Mouse (Mus musculus): ENCODE measurements around the gene Mtfr2. TPM values are rescaled to one million over a fixed set of nuclear protein-coding genes. Genes with fewer than 3 reads are reported as not detected.

The Mtfr2 gene
- total RNA-seq (2015; ENCODE audit: low replicate concordance) (42.3 and 46.5 TPM in 2 replicates), total RNA-seq (2017; ENCODE audit: low replicate concordance) (16.0 and 24.5 TPM in 2 replicates)

DNA sequence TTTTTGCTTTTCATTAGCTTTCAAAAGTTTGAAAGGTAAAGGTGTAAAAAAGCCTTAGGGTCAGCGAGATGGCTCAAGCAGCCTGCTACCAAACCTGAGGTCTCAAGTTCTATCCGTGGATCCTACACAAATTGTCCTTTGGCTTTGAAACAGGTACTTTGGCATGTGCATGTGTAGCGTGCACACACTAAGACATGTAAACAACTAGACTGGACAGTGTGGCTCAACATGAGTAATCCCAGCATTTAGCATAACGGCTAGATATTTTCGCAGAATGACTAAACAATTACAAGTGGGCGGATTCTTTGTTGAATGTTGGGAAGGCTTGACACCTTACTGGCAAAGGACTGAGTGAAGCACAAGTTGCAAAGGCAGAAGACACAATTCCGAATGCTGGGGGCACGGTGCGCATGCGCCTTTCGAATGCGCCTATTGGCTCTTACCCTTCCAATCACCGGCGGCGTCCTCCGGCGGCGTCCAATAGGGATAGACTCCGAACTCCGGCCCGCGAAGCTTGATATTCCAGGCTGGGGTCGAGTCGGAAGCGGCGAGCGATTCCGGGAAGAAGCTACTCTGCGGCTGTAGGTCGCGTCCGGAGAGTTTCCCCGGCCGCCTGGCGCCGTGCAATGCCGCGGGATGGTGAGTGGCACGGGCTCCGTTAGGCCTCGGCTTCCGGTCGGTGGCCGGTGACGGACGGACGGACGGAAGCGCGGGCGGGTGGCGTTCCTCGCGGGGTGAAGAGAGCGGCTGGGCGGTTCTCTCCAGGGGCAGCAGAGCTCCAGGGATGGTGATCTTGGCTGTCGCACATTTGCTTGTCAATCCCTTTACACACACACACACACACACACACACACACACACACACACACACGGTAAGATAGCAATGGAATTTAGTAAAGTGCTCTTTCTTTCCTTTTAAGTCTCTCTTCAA is at the start of gene Mtfr2:
Mtfr2 (plus strand) TSS at position 486 of the 930 bp plus-strand sequence.
- ATAC-seq (replicated peaks; ENCODE audit: low FRiP score, poor library complexity, severe bottlenecking) = peak; percentile 96

DNA sequence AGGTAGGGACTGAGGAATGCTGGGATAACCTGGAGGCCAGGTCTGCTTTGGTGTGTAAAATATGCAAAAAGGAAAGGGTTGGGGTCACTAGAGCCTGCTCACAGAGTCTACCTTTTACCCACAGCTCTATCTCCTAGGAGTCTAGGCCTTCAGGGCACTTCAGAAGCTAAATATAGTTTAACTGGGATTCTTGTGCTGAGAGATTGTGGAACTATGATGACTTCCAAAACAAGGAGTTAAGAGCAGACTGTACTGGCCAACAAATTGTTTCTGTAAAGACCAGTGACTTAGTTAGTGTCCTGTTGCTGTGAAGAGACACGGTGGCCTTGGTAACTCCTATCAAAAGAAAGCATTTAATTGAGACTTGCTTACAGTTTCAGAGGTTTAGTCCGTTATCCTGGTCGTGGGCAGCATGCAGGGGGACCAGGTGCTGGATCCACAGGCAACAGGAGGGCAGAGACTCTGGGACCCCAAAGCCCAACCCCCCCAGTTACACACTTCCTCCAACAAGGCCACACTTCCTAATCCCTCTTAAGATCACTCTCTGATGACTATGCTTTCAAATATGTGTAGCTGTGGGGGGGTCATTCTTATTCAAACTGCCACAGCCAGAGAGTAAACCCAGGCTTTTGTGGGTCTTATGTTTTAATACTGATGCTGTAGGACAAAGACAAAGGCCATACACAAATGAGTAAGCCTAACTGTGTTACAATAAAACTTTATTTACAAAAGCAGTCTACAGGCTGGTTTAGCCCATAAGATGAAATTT is 49.2 kb upstream of the Mtfr2 start:
- no peak for ATAC-seq (replicated peaks; ENCODE audit: low FRiP score, poor library complexity, severe bottlenecking)

DNA sequence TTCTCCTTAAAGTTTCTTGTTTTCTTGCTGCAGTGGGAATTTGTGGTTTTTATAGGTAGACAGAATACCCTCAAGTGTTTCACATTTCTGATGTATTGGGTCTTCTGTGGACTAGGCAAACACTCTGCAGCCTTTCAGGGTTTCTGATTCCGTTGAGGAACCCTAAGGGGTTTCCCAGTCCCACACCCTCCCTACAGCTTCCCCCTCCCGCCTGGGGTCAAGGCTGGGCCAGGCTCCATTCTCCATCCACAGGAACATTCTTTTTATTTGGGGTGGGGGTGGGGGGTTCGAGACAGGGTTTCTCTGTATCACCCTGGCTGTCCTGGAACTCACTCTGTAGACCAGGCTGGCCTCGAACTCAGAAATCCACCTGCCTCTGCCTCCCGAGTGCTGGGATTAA is 48.5 kb upstream of the Mtfr2 start:
- ATAC-seq (replicated peaks; ENCODE audit: low FRiP score, poor library complexity, severe bottlenecking) = no peak

DNA sequence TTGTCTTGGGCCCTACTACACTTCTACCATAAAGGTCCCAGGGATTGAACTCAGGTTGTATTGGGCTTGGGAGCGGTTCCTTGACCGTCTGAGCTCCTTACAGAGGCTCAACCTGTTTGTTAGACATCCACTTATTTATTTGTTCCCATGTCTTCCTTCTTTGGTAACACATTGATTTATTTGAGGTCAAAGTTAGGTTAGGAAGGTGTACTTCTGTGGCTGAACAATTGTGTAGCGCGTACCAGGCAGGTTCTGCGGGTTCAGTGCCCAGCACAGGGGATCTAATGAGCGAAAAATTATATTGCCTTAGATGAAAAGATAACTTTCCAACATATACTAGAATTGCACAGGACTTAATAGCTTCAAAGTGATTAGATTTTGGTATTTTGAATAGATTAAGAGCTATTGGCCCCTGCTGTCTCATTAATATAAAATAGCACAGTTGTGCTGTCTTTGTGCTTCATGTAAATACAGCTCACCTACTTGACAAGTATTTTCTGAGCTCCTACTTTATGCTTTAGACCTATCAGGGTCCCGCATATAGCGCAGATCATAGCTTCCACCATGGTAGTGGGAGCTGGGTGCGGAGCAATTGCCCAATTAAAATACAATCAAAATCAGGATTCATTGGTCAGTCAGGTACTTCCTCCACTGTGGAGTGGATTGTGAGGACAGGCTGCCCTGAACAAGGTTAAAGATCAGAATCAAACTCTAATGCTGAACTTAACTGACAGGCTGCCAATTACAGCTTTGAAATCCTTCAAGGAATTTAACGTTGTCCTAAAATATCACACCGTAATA is 36.4 kb upstream of the Mtfr2 start:
- ATAC-seq (replicated peaks; ENCODE audit: low FRiP score, poor library complexity, severe bottlenecking) = no peak

DNA sequence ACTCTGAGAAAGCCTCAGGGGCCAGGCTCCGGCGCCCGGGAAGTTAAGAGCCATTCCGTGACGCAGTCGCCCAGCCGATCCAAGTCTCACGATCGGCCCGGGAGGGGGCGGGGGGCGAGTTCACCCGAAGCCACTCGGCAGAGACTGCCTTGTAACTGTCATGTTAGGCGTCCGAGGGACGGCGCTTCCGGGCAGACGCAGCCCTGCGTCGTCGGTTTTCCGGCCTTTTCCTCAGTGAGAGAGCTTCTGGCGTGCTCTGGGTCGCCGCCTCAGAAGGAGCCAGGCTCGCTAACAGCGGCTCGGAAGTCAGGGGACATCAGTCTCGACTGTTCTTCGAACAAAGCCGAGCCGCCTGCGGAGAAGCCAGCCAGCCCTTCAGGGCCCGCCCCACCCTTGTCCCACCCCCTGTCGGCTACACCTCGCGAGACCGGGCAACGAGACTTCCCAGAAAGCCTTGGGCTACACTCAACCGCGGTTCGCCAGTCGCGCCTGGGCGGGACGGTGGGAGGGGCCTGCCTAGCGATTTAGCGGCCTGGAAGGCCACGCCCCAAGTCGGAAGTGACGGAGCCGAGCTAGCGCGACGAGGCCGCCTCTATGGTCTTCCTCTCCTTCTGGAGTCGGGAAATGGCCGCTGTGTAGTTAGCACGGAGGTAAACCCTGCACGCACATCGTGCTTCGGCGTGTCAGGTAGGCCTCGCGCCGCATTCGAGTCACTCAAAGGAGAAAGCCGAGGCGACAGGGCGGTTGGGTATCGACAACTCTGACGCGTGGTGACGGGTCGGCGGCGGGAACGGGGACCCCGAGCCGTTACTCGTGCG is 35.4 kb upstream of the Mtfr2 start, which contains the start of gene Bclaf1:
Bclaf1 (plus strand) TSS at position 552 of the 818 bp plus-strand sequence.
- peak; percentile 89 for ATAC-seq (replicated peaks; ENCODE audit: low FRiP score, poor library complexity, severe bottlenecking)

DNA sequence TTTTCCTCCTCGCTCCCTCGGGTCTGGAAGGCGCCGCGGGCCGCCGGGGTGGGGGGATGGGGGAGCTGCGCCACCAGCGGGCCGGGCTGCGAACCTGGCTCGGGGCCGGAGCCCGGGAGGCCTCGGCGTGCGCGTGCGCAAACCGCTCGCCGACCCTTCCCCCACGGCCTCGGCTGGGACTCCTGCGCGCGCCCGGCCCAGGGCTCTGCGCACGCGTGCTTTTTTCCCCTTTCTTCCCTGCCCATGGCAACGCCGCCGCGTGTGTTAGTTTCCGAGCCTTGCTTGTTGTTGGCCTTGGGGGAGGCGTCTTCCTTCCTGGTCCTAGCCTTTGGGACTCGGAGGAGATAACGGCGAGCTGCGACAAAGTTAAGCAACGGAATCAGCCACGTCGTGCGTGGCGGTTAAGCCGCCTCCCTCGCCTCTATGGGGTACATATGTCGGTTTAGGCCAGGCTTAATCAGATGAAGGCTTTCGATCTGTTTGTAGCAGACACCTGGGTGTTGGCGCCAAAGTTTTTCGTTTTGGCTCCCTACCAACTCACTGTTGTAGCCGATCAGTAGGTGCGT is 34.8 kb upstream of the Mtfr2 start:
- peak; percentile 56 for ATAC-seq (replicated peaks; ENCODE audit: low FRiP score, poor library complexity, severe bottlenecking)

DNA sequence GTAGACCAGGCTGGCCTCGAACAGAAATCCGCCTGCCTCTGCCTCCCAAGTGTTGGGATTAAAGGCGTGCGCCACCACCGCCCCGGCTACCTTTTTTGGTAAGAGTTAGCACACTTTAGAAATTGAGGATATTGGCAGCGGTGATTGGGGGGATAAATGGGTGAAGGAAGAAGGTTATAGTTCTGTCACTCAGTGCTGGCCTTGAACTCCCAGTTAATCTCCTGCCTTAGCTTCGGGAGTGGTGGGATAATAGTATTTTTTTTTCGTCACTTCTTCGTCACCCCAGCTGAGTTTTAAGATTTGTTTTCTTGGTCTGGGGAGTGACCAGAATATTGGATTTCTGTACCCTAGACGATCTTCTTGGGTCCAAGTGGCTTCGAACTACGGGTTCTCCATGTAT is 34.1 kb upstream of the Mtfr2 start:
- ATAC-seq (replicated peaks; ENCODE audit: low FRiP score, poor library complexity, severe bottlenecking) = no peak

DNA sequence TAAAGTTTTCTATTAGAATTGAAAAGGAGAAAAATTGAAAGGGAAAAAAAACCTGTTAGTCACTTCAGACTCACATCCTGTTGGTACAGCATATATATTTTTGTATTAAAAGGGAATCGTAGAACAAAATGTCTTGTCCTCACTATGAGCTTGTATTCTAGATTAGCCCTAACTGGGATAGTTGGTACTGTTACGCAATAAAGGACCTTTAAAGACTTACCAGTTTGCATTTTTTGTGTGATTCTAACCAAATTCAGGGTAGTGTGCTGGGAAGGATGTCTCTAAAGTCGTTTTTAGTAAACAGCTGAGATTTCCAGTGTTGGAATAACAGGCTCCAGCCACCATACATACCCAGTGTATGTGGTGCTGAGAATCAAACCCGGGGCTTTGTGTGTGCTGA is 33.6 kb upstream of the Mtfr2 start:
- ATAC-seq (replicated peaks; ENCODE audit: low FRiP score, poor library complexity, severe bottlenecking) = no peak

DNA sequence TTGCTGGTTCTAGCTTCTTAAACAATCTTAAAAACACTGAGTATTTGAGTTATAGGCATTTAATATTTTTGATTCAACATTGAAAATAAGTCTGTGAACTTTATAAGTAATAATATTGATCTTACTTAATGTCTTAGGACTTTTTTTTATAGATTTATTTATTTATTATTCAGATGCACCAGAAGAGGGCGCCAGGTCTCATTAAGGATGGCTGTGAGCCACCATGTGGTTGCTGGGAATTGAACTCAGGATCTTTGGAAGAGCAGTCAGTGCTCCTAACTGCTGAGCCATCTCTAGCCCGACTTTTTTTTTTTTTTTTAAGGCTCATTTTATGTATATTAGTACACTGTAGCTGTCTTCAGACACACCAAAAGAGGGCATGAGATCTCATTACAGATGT is 32.8 kb upstream of the Mtfr2 start:
- no peak for ATAC-seq (replicated peaks; ENCODE audit: low FRiP score, poor library complexity, severe bottlenecking)

DNA sequence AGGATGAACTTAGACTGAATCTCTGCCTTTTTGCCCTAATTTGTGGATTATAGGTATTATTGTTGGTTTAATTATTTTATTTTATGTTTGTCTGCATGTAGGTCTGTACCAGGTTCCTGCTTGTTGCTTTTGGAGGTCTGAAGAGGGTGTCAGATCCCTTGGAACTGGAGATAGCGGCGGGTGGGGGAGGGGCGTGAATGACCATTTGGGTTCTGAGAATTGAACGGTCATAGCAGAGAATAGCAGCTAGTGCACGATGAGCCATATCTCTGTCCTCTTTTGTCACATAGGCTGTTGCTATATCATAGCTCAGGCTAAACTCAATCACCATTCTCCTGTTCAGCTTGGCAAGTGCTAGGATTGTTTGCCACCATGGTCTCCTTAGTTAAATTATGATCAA is 30.1 kb upstream of the Mtfr2 start:
- ATAC-seq (replicated peaks; ENCODE audit: low FRiP score, poor library complexity, severe bottlenecking) = no peak

DNA sequence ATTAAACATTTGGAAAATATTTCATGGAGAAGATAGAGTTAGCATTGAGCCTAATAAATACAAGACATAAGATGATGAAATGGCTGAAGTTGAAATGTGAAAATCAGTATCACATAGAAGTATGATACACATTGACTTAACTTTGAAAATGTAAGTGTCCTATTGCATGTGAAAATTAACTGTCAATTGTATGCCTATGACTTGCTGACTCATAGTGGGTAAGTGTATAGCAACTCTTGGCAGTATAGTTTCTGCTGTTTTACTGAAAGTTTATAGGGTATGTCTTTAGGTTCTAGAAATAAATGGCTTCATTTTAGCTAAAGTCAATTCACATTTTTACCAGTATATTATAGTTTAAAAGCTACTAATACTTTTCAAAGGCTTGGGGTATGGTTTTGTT is 21.3 kb upstream of the Mtfr2 start:
- no peak for ATAC-seq (replicated peaks; ENCODE audit: low FRiP score, poor library complexity, severe bottlenecking)

DNA sequence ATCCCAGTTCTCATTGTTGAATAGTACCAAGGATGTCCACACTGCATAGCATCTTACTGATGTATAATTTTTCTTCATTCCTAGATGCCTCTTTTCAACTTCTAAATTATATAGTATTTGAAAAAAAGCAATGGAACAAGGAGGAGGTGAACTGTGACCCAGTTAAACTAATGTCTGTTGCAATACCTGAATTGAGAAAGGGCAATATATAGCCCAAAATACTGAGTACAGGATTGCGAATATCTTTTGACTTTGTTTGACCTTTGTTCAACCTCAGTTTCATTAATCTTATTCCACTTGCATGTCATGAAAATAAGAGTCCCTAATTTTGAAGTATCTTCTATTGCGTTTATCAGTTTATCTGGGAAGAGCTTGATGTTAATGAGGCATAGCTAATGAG is 16.3 kb upstream of the Mtfr2 start:
- ATAC-seq (replicated peaks; ENCODE audit: low FRiP score, poor library complexity, severe bottlenecking) = no peak

DNA sequence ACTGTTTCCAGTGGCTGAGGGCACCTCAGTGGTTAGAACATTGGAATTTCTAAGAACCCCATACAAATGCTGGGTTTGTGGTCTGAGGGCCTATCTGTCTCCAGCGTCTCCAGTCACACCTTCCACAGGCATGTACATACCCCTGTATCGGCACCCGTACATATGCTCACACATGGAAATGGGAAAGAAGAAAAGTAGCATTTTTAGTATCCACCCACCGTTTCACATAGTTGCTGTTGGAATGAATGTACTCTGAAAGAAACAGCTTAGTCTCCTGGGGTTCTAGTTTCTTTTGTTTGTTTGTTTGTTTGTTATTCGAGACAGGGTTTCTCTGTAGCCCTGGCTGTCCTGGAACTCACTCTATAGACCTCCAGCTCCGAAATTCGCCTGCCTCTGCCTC is 9.7 kb upstream of the Mtfr2 start:
- ATAC-seq (replicated peaks; ENCODE audit: low FRiP score, poor library complexity, severe bottlenecking) = no peak

DNA sequence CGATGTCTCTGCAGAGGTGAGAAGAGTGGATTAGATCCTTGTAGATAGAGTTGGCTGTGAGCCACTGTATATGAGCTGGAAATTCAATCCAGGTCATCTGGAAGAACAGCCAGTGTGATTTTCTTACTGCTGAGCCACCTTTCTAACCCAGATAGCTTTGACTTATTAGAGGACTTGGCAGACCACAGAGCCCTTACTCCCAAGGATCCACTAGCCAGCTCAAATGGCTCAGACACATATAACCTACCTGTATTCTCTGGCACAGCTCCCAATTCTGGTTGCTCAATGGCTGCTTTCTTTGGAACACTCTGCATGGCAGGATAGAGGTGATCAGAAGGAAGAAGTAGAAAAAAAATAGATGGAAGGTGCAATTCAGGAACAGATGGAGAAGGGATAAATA is 1.8 kb upstream of the Mtfr2 start:
- ATAC-seq (replicated peaks; ENCODE audit: low FRiP score, poor library complexity, severe bottlenecking) = no peak

DNA sequence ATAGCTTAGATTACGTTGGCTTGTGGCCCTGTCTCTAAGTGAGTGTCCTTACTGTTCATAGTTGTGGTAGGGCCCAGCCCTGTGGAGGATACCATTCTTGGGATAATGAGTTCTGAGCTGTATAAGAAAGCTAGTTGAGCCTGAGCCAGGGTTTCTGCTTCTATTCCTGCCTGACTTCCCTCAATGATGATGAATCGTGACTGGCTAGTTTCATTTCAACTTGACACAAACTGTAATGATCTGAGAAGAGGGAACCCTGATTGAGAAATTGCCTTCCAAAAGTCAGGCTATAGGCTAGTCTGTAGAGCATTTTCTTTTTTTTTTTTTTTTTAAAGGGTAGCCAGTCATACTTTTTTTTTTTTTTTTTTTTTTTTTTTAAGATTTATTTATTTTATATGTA is 1.3 kb downstream of the Mtfr2 start:
- no peak for ATAC-seq (replicated peaks; ENCODE audit: low FRiP score, poor library complexity, severe bottlenecking)

DNA sequence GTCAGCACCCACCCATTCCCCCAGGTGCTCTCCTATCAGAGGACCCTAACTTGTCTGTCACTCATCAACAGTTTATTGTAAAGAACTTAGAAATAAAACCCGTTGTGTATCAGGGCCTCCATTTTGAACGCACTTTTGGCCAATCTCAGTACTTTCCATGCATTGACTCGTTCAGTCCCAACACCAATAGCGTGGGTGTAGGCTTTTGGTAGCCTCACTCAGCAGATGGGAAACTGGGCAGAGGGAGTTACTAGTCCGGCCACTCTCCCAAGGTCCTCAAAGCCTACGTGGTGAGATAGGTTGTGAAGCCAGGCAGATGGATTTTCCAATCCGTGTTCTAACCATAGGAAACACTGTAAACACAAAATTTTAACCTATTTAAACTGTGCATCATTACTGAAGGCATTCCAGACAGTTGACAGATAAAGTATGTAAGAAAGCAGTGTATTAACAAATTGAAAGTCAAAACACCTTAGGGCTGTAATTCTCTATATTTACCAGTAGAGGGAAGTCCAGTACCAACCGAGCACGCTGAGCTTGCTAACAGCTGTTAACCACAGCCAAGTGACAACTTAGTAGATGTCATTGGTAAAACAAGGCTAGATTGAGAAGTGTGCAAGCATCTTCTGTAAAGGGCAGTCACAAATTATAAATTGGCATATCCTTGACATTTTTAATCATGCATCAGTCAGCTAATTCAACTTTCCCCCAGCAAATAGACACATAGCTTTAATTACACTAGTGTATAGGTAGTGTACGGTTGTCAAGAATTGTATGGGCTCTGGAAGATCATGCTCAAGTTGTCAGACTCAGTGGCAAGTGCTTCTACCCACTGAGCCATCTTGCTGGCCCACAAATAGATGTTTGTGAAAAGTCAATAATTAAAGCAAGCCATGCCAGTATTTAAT is 14.2 kb downstream of the Mtfr2 start:
- ATAC-seq (replicated peaks; ENCODE audit: low FRiP score, poor library complexity, severe bottlenecking) = peak; percentile 78

DNA sequence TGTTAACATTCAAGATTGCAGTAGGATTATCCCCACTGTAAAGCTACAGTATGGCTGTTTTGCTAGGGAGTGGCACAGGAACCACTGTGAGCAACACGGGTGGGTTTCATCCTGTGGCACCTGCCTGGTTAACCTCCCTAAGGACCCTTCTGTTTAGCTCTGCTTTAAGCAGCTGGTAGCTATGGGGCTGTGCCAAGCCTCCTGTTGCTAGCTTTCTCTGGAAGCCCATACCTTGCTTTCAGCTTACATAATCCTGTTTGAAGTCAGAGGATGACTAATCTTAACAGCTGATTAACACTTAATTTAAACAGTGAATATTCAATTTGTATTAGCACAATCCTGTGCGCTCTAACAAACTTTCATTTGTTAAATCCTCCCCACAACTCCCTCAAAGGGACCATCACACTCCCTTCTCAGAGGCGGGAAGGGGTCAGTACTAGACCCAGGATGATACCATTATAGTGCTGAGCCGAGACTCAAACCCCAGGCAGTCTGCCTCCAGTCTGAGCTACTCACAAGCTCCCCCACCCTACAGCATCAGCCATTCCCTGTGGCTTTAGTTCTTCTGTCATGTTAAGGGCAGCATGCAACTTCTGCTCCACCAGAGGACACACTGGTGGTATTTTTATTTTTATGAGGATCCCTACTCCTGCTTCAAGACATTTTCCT is 15.0 kb downstream of the Mtfr2 start:
- no peak for ATAC-seq (replicated peaks; ENCODE audit: low FRiP score, poor library complexity, severe bottlenecking)
